Mouse (Mus musculus) megakaryocyte, adult 5-6 weeks (primary cell): ENCODE results near the gene Rnf166. TPM values are rescaled to one million over a fixed set of nuclear protein-coding genes. Genes with fewer than 3 reads are reported as not detected.
A peak's percentile ranks its signal among the peaks of the same experiment; 100 is the strongest.

Experiments
- ATAC-seq: 2 replicates; pipeline ENCODE4 v1.8.0; 2016; ENCODE audit warnings: mild to moderate bottlenecking, inconsistent platforms; ENCODE audit not compliant: poor library complexity, severe bottlenecking
- total RNA-seq, 2 experiments: library from RNA; stranded (forward) in 1 of 2; stranded (reverse) in 1 of 2; fragments of 153-499, 151-499 nt in 1 of 2; fragments of 221-1000, 200-1000 nt in 1 of 2; gene quantifications; 2 replicates each; pipeline versions ENCODE4 v1.2.3 to v1.2.4; 2015 to 2017

The Rnf166 gene
- total RNA-seq, 2 experiments from 2014 or later, result 42.0 to 50.8 TPM

DNA sequence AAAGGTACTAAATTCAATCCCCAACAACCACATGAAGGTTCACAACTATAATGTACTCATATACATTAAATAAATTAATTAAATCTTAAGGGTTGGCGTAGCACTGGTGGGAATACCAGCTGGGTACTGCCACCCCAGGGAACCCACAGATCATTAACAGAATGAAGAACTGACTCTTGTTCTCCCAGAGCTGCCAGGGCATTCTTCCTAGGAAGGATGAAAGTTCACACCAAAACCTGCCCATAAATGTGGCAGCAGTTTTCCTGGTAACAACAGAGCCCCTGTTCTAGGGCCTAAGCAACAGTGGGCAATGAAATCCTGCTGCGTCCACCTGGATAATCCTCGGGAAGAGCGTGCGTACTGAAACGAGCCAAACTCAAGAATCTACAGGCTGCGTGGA, 33.5 kb downstream of the Rnf166 start:
- ATAC-seq, result no peak

DNA sequence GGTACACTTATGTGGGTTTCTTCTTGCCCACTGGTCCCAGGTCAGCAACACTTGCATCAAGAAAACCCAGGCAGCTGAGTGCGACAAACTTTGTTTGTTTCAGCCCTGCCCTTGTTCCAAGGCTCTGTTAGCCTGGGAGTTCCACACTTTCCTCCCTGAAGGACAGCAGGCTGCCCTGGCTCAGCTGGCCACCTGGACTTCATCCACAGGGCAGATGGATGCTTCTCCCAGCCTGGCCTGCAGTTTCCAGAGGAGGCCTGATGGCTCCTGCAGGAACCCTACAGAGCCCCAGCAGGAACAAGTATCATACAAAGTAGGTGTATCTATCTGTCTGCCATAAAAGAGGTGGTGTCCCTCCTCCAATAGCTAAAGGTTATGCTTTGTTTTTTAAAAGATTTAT, 34.5 kb downstream of the Rnf166 start:
- no peak for ATAC-seq

DNA sequence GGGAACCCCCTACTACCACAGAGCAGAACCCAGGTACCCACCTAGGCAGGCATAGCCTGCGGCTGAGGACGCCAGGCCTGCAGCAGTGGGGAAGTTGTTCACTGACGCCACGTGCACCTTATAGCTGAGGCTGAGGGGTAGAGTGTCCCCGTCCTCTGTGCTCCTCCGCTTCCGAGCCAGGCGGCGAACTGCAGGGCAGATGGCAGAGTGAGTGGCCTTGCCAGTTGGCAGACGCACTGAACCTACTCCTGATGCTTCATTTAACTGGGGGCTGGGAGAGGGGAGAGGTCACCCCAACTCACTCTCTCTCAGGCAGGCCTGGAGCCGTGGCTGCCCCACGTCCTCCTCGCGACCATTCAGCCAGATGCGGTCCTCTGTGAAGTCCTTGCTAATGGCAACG, 36.5 kb downstream of the Rnf166 start:
- no peak for ATAC-seq

DNA sequence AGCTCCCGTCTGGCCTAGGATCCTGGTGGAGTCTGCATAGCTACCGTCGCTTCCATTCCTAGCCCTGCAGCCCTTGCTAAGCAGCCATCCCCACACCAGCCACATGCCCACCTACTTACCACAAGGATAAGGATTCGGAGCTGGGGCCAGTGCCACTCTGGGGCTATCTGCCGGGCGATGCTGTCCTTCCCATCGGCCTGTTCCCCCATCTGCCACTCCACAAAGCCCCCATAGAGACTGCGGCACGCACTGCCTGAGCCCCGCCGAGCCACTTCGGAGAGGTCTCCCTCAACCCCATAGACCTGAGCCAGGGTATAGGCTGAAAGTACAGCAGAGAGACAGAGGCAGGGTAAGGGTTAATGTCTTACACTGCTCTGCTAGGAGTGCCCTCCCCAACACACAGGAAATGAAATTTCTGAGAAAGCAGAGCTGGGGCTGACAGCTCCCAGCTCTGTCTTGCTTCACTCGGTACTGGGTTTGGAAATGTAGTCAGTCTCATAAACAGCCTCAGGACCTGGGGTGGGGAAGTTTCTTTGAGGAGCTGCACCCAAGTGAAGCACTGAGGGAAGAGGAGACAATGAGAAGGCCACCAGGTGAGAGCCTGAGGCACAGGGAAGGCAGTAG, 38.0 kb downstream of the Rnf166 start:
- ATAC-seq, result peak; percentile 71

DNA sequence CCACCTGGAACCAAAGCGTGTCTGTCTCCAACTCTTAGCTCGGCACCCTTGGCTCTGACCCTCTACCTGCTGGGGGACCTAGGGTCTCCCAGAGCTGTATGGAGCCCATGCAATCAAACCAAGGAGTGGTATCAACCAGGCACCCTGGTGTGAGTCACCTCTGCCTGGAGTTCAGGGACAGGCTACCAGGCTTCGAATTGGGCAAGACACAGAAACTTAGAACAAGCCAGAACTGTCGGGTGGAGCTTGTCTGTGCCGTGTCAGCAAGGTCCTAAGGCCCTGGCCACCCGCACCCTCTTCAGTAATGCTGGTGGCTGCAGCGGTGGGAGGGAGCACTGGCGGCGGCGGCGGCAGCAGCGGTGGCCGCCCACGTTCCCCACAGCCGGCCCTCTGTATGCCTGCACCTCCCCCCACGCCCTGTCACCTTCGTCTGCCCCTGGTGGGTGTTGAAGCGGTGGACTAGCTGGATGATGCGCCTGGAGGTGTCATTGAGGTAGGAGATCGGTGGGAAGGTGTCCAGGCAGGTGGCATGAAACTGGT, 39.2 kb downstream of the Rnf166 start:
- peak; percentile 17; the same call in 1 of the 2 replicates for ATAC-seq

DNA sequence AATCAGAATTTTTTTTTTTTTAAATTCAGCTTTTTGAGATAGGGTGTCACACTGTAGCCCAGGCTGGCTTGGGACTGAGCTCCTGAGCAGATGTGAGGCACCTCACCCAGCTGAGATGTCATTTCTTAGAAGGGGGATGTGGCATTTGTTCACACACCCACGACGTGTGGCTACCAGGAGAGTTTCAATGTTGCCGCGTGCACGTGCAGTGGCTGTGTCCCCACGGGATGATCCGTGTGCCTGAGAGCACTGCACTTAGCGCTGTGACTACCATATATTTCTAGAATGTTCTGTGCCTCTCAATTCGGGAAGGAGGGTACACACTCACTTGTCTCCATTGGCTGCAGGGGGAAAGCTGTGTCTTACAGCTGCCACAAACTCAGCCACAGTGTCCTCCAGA, 39.7 kb downstream of the Rnf166 start:
- no peak for ATAC-seq

DNA sequence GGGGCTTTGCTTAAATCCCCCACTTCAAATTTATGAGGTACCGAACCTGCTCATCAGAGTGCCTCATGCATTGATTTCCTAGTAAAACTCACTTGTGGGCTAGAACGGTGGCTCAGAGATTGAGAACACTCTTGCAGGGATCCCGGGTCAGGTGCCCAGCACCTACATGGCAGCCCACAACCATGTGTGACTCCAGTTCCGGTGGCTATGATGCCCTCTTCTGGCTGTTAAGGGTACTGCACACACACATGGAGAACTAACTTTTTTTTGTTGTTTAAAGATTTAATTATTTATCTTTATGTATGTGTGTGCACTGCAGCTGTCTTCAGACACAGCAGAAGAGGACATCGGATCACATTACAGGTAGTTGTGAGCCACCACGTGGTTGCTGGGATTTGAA, 40.5 kb downstream of the Rnf166 start:
- no peak for ATAC-seq

DNA sequence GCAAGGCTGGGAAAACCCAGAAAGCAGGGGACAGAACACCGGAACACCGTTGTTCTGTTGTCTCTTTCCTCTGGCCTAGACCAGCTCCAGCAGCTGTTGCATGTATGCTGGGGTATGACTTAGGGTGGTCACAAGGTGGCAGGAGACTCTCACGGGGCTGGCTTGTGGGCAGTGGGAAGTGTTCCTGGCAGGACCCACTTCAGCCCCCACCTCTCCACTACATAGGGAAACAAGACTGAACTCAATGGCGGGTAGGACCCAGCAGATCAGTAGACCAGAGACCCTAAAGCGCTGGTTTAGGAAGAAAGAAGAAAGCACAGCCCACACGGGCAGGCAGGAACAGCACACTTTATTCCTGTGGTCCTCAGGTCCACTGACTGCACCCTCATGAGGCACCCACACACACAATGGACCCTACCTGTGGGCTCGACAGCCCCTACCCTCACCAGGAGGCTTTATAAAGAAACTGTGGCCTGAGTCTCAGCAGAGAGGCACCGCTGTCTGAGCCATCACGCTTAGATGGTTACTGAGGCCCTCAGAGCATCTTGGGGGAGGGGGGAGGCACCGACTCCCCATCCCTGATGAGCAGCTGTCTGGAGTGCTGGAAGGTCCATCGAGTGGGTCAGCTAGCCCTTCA, 42.5 kb downstream of the Rnf166 start:
- ATAC-seq, result 0 out of 2 replicates have a peak, but pooled peaks have one; percentile 2

DNA sequence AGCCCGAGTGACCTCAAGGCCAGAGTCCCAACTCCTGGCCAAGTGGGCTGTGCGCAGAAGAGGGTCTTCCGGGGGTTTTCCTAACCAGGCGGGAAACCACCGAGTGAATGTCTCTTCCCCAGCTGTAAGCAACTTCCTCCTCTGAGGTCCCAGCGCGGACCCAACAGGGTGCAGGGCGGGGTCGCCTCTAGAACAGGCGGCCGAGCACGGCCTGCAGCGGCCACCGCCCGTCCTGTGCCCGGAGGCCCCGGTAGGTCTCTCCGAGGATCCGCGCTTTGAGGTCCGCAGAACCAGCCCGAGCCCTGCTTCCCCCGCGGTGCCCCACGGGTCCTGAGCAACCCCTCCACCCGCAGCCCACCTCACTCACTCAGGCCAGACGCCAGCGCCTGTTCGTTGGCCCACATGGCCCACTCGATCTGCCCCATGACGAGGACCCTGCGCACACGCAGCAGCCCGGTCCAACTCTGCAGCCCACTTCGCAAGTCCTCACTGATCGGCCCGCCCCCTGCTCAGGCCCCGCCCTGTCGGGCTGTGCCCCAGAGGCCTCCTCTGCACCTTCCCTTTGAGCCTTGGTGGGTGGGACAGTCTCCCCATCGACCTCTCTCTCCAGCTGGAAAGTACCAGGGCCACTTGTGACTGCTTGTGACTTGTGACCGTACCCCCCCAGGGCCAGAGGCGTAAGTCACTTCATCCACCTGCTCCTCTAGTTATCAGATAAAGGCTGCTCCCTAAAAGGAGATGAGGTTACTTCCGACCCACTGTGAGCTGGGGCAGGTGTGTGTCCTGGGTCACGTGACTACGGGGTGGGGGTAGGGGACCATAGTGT, 43.2 kb downstream of the Rnf166 start, which contains the start of gene Cyba:
TSS of gene Cyba (minus strand) at position 488 of the 826 bp plus-strand sequence.
- ATAC-seq, result peak; percentile 56

DNA sequence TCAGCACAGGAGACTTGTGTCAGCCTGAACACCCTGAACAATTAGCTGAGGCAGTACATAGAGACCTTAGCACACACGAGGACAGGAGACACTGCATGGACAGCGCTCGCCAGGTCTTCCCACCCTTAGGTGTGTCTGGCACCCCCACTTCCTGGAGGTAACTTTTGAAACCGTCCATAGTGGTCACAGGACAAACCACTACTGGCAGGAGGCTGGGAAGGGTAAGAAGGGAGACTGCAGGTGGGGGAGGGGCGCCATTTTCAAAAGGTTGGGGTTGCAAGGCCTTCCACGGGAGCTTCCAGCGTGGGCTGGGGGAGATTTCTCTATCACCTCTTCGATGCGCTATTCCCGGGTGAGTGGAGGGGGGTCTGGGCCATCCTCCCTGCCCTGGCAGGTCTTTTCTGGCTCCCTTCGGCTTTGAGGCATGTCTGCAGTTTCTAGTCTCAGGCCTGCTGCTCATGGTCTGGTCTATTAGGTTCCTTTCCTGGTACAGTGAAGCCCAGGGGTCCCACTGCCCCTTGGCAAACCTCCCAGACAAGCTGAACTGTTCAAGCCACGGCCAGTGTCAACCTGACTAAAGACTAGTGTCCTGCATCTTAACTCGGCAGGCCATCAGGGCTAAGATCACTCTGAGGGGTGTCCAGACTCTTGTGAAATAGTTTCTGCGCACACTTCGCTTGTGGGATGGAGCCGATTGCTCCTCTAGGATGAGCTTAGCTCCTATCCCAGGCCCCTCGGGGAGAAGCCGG, 44.0 kb downstream of the Rnf166 start:
- ATAC-seq, result no peak

DNA sequence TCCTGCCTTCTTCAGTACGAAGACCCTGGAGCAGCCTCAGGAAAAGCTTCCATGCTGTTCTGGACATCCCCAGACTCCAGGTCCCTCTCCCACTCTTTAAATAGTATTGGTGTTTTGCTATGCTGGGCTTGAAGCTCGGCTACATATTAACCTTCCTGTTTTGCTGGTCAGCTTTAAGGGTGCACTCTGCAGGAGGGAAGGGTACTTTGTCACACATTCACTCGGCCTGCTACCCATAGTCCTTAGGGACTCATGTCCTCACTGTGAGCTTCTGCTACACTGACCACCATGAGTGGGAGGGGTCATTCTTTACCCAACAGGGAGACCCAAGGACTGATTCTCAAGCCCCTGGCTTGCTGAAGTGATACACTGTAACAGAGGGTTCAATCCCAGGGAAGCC, 45.2 kb downstream of the Rnf166 start:
- no peak for ATAC-seq

DNA sequence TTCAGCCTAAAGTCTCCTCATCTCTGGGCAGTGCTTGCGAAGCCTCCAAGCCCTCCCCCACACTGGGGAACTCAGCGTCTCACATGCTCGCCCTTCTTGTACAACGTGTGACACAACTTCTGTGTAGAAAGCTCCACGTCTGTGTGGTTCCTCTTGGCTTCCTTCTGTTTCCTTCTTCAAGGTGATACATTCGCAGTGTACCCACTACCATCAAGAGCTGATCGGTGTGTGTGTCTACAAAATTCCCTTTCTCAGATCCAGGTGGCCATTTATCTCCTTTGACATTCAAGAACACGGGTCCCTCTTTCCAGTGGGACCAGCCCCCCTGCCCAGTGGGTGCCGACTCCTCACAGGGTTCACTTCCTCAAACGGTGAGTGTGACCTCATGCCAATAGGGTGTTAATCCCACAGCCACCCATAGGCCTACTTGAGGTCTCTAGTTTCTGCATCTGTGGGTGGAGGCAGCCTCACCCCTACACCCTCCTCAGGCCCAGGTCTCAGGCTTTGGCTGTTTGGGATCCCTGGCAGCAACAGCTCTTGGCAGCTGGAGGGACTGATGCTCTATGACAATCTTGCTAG, 45.7 kb downstream of the Rnf166 start:
- ATAC-seq, result peak; percentile 78

DNA sequence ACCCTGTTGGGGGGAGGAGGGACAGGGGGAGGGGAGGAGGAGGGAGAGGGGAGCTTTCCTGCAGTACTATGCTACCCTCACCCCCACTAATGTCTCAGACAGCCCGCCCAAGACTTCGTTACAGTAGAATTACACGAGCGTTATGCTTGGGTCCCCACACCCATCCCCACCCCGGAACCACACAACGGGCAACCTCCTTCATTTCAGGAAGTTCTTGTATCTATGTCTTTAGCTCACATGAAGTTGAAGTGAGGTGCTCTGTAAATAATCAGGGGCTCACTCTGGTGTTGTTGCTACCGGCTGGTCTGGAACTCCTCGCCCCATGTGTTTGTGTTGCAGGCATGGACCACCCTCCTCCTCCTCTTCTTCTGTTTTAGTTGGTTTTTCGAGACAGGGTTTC, 47.7 kb downstream of the Rnf166 start:
- no peak for ATAC-seq

DNA sequence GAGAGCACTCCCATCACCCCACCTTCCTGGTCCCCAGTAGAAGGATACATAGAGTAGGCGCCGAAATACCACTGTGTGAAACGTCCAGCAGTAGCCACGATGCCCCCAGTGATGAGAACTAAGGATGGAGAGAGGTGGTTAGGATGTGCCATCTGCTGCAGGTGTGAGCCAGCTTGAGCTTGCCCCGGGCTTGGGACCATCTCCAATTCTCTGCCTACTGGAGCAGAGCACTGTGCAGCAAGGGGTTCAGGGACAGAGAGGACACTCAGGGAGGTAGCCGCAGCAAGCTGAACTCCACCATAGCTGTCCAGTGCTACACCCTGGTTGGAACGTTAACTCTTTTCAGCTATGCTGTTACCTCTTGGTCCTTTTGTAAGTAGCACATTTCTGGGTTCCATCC, 48.3 kb downstream of the Rnf166 start:
- ATAC-seq, result no peak

DNA sequence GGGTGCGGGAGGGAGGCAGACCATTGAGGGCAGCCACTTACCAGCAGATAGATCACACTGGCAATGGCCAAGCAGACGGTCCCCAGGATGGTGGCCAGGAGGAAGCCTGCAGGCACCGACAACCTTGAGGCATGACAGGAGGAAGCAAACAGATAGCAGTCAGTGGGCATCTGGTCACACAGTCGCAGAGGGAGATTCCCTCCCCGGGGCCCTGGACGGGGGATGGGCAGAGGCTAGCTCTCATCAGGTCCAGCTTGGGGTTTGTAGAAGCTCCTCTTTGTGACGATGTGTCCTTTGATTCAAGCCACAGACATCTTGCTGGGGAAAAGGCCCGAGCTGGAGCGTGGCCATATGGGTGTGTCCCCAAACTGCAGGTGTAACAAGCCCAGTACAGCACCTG, 49.7 kb downstream of the Rnf166 start:
- ATAC-seq, result no peak

DNA sequence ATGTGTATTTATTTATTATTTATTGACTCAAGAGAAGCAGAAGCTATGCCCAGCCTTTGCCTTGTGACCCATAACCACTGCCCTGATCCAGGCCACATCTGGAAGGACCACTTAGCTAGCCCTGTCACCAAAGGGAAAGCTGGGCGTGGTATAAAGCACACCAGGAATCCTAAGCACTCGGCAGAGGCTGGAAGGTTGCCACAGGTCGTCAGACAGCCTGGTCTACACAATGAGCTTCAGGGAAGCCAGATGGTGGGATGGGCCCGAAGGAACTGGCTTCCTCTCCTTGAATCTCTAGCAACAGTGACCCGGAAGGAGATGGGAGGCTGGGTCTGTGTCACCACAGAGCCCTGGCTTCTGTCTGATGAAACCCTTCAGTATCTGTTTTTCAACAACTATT, 52.2 kb downstream of the Rnf166 start:
- no peak for ATAC-seq

DNA sequence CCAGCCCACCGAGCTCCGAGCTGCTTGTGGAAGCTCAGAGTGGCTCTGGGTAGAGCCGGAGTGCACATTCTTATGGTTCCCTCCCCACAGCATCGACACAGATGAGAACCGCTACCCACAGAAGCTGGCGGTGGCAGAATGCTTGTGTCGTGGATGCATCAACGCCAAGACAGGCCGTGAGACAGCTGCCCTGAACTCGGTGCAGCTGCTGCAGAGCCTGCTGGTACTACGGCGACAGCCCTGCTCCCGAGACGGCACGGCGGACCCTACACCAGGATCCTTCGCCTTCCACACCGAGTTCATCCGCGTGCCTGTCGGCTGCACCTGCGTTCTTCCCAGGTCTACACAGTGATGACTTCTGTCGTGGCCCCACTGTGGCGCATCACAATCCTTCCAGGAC, 52.6 kb downstream of the Rnf166 start:
- ATAC-seq, result no peak

DNA sequence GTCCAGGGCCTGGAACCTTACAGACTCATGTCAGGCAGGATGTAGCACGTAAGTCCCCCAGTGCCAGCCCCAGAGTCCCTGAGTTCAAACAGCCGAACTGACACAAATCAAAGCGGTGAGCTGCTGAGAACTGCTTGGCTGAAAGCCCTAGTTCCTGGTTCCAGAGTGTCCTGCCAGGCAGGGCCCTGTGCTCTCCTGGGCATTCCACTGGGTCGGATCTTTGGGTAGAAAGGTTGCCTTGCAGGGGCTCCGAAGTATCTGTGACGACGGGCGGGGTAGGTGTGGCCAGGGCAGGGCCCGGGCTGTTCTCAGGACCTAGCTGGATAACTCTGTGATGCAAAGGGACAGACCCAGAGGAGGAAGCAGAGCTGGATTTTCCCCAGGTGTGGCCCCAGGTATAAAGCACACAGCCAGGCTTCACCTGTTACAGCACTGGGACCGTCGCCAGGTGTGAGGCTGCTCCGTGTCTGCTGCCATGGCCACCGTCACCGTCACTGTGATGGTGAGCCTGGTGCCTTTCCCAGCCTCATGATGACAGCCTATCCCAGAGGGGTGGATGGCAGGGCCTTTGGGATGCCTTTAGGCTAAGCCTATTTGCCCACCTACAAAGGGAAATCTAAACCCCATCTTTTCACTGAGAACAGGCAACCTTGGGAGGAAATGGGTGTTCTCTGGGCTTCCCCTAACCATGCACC, 54.3 kb downstream of the Rnf166 start, which contains the start of gene Il17c:
TSS of gene Il17c (plus strand) at position 645 of the 695 bp plus-strand sequence.
- ATAC-seq, result no peak

DNA sequence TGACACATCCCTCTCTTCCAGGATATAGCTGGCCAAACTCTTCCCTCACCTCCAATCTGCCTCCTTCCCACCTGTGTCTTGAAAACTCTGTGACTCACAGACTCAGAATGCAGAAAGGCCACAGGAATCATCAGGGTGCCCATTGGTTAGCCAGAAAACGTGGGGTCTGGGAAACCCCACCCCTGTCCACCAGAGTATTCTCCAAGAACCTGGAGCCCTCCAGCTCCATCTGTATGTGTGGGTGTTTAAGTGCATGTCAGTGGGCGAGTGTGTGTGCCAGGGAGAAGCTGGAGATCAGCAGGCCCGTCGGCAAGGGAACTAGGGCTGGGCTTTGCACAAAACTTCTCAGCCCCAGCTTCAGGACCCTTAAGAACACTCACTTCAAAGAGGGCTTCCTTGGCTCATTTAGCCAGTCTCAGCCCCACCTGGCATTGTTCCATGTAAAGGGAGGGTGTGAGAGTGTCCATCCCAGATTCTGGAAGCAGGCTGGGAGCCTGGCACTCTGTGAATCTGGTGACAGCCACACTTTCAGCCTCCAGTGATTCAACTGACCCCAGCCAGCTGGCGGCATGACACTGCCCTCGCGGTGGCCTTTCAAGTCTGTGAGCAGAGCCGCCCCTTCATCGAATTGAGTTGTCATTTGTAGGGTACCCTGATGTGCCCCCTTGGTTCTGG, 55.8 kb downstream of the Rnf166 start:
- no peak for ATAC-seq
